Mouse (Mus musculus): ENCODE measurements around the gene Kndc1. TPM values are rescaled to one million over a fixed set of nuclear protein-coding genes. Genes with fewer than 3 reads are reported as not detected.
A peak's percentile ranks its signal among the peaks of the same experiment; 100 is the strongest.

Kndc1 gene
- total RNA-seq, 1 experiment from 2014 or later = 0.63 TPM

DNA sequence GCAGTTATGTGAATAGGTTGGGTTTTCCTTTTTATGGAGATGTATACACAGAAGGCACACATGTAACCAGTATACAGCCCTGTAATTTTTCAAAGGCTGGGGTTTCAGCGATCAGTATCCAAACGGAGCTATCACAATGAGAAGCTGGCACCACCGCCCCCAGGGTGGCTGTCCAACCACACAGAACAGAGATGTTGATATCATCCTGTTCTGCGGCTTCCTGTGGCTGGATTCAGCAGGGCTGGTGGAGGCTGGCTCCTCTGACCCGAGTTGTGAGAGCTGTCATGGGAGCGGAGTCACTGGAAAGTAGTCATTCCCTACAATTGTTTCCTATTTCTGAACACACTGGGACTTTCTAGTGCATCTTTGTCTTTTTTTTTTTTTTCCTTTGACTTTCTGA, 10.8 kb downstream of the Kndc1 start:
- no peak for DNase-seq

GRCm38 (mm10) chr7:139905661-139906060, 11.2 kb downstream of the Kndc1 start:
- DNase-seq = peak; percentile 76

DNA sequence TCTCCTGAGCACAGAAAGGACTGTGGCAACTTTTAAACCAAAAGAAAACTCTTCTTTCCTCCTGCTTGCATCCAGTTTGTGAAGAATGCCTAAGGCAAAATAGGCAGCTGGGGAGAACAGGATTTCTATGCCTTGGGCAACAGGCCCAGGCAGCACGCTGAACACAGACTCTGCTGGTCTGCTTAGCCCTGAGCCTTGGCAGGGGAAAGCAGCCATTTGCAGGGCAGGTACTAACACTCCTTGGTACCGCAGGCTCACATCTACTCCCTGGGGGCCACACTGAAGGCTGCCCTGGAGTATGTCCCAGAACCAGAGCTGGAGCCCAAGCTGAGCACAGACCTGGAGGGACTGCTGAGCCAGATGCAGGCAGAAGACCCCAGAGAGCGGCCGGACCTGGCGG, 13.7 kb downstream of the Kndc1 start:
- no peak for DNase-seq

GRCm38 (mm10) chr7:139909469-139909868, 15.0 kb downstream of the Kndc1 start:
- DNase-seq = no peak

GRCm38 (mm10) chr7:139910204-139910835, 15.8 kb downstream of the Kndc1 start:
- no peak for DNase-seq

DNA sequence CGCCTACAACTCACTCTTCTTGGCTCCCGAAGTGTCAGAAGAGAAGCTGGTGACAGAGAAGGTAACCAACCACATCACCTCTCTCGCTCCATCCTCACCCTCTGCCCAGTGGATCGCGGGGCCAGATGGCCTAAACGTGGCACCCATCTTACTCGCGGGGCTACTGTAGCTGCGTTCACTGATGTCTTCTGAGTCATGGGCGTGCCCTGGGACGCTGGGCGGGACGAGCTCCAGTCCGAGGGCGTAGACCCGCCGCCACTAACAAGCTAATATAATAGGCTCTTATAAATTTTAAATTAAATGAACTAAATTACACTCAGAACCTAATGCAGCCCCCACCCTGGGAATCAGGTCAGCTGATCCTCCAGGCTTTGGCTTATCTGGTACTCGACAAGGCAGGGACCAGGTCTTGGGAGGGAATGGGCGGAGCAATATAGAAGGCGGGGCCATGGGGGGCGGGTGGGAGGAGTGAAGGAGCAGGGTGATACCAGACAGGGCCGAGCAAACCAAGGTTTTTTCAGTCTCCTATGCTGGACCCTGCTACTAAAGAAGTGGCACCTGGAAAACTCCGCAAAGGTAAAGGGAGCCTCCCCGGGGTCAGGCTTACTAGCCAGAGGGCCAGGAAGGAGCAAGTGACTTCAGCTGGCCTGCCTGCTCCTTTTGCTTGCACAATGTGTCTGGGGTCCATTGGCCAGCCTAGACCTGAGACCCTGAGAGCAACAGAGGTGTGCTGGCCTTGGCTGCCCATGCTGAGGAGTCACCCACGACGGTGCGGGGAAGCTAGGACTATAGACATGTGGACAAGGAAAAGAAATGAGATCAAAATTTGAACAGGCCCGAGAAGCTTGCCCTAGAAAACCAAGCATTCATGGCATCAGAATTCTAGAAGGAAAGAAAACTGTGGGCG, 19.9 kb downstream of the Kndc1 start:
- peak; percentile 24 for DNase-seq

GRCm38 (mm10) chr7:139915646-139916257, 21.3 kb downstream of the Kndc1 start:
- no peak for DNase-seq

DNA sequence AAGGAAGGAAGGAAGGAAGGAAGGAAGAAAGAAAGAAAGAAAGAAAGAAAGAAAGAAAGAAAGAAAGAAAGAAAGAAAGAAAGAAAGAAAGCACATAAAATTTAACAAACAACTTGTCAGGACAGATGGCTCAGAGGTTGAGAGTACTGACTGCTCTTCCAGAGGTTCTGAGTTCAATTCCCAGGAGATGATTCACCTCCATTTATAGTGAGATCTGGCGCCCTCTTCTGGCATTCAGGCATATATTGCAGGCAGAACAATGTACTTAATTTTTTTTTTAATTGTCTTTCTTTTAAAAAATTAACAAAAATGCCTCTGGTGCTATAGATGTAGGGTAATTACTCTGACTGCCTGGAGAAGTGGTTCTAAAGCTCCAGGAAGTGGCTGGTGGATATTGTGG, 21.8 kb downstream of the Kndc1 start:
- DNase-seq = no peak

DNA sequence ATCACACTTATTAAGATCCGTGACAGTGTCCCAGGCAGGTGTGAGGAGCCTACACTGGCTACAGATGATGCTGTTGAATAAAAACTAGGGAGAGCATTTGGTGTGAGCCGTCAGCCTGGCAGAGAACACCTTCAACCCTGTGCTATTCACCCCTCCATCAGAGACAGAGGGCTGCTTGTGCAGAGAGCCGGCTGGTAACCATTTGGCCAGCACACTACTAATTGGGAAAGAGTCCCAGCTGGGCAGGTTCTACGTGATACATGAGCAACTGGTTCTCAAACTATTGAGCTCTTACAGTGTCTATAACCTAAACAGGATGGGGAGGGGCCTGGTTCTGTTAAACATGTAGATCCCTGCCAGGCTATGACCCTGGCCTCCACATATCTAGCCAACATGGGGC, 23.8 kb downstream of the Kndc1 start:
- no peak for DNase-seq

GRCm38 (mm10) chr7:139930732-139931131, 36.2 kb downstream of the Kndc1 start:
- DNase-seq = peak; percentile 67

GRCm38 (mm10) chr7:139936705-139937104, 42.2 kb downstream of the Kndc1 start:
- DNase-seq = no peak

DNA sequence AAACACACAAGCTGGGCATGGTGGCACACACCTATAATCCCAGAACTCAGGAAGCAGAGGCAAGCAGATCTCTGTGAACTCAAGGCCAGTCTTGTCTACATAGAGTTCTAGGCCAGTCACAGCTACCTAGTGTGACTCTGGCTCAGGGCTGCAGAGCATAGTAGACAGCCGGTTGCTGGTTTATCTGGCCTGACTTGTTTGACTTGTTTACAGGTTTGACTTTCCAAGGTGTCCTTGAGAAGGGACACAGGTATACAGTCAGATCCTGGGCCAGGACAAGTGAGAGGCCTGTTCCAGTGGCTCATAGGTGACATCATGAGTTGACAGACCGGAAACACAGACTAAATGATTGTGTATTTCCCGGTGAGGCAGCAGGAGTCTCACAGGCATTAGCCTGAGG, 42.6 kb downstream of the Kndc1 start:
- no peak for DNase-seq

GRCm38 (mm10) chr7:139937810-139938209, 43.3 kb downstream of the Kndc1 start:
- DNase-seq = no peak

DNA sequence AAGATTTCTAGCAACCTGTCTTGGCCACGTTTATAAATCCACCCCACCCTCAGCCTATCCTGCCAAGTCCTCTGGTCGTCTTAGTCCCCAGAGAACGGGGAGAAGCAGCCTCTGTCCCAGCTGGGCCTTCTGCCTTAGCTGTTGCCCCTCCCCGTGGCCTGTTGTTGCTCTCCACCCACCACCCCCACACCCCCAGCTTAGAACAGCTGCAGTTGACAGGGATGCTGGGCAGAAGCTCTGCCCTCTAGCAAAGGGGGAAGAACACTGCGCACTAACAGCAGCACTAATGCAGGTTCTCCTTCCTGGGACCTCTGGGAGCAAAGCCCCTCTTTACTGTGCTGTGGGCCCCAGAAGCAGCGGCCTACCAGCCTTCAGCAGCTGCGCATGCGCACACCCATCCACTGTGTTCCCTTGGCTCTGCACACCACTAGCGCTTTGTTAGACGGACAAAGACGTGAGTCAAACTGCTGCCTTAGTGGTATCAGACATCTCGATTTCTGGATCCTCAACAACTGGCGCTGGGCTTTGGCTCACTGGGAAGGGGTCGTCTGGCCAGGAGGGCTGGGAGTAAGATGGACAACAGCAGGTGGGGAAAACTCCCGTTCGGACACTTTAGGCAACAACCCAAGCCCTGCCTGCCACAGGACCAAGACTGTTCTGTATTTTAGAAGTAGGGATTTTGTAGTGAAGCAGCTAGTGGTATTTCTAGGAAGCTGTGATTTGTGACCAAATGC, 46.1 kb downstream of the Kndc1 start:
- no peak for DNase-seq

DNA sequence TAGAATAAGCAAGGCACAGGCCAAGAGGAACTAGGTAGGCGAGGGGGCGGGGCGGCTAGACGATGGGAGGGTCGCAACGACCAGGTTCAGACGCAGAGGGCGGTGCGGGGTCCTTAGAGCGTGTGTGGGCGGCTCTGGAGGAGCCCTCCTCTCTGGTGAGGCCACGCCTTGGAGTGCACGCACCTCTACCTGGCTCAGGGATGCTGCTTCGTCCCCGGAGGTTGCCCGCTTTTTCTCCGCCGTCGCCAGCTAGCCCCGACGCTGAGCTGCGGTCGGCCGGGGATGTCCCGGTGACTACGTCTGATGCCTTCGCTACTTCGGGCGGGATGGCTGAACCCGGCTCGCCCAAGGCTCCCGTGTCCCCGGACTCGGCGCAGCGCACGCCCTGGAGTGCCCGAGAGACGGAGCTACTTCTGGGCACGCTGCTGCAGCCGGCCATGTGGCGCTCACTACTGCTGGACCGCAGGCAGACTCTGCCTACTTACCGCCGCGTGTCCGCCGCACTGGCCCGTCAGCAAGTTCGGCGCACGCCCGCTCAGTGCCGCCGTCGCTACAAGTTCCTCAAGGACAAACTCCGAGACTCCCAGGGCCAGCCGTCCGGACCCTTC, 49.3 kb downstream of the Kndc1 start, which contains the start of gene Utf1:
Utf1 (plus strand) TSS at position 116 of the 608 bp plus-strand sequence.
- peak; percentile 59 for DNase-seq

DNA sequence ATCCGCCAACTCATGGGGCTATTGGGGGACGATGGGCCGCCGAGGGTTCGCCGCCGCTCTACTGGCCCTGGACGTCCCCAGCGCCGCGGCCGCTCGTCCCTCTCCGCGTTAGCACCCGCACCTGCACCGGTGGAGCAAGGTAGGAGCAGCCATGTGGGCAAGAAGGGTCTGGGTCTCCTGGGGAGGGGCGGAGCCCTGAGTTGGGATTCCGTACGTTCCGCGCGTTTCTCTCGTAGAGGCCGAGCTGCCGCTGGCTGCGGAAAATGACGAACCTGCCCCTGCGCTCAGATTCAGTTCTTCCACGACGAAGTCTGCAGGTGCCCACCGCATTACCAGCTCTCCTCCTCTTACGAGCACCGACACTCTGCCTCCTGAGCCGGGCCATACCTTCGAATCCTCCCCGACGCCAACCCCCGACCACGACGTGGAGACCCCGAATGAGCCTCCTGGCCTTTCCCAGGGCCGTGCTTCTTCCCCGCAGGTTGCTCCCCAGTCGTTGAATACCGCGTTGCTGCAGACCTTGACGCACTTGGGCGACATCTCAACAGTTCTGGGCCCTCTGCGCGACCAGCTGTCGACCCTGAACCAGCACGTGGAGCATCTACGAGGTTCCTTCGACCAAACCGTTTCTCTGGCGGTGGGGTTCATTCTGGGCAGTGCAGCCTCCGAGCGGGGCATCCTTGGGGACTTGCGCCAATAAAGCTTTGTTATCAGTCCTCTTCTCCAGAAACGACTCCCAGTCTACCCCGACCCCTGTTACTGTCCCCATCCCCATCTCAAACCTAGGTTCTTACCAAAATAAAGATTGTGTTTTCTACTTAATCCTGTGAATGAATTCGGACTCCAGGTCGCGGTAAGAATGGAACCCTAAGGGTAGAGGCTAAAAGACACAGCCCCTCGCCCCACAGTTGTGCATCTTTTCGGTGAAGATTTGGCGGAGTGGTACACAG, 50.1 kb downstream of the Kndc1 start:
- DNase-seq = no peak

DNA sequence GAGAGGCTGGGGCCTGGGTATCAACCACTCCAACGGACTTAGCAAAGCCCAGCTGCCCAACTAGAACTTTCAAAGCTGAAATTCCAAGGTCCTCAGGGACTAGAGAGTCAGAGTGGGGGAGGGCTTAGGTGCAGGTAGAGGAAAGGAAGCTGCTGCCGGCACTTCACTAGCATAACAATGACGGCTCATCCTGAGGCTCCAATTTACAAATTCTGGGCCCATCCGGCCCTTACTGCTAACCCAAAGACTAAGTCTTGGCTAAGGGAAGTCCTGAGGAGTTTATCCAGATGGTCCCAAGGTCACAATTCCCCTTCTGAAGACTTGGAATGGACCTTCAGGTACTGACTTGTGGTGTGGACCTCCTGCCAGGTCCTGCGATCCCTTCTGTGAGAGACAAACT, 51.0 kb downstream of the Kndc1 start:
- DNase-seq = no peak

- no peak for DNase-seq
These were observed 51.5 kb downstream of the Kndc1 start for GRCm38 (mm10) chr7:139946032-139946431.

DNA sequence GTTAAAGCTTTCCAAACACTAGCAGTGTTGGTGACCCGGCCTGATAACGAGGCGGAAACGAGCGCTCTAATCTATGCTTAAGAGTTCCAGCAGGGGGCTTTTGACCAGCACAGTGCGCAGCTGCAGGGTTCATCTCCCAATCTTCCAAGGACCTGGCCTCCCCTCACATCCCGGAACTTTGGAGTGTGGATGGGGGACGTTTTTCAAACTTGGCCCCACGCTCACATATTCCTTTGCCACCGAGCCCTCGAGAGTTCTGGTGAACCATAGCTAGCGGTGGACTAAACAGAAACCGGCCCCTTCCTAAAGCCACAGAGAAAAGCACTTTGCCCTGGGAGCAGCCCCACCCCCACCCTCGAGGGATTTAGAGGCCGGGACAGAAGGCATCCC, 55.4 kb downstream of the Kndc1 start:
- peak; percentile 78 for DNase-seq

DNA sequence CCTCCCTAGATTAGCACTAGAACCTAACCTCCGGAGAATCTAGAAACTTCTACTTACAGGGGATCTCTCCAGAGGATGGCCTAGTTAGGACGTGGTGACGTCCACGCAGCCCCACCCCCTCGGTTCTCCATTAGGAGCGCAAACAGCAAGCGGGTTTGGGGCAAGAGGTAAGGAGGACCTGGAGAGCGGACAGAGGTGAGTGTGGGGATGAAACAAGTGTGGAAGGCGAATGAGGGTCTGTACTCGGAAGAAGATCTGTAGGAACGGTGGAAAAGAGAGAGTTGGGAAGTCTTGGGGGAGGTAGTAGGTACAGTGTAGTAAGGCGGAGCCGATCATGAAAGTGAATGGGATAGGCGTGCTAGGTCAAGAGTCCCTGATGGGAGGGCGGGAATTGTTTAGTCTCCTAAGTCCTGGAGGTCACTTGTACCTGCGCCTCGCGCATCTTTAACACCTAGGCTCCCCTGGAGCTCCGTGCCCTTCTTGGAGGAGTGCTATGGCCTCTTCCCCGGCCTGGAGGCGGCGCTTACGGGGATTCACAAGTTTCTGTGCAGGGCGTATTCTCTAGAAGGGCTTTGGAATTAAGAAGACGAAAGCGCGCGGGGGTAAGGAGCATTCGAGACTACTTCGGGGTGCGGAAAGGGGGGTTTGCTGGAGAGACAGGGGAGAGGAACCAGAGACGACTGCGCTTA, 55.9 kb downstream of the Kndc1 start:
- DNase-seq = peak; percentile 79
